Mouse (Mus musculus): ENCODE results near the gene Taf3.

Taf3 gene

GRCm38 (mm10) chr2:9889651-9890183 is 158.7 kb downstream of the Taf3 start, which contains the start of gene Gata3:
Gene Gata3, minus strand, starts transcription at chr2:9890034.
- no peak for DNase-seq (ENCODE audit: low spot score)

- DNase-seq (ENCODE audit: low spot score), result no peak
Measured at GRCm38 (mm10) chr2:9888913-9889650, 159.3 kb downstream of the Taf3 start, which contains the start of gene 9230102O04Rik. Gene 9230102O04Rik, minus strand, starts transcription at chr2:9889540.

DNA sequence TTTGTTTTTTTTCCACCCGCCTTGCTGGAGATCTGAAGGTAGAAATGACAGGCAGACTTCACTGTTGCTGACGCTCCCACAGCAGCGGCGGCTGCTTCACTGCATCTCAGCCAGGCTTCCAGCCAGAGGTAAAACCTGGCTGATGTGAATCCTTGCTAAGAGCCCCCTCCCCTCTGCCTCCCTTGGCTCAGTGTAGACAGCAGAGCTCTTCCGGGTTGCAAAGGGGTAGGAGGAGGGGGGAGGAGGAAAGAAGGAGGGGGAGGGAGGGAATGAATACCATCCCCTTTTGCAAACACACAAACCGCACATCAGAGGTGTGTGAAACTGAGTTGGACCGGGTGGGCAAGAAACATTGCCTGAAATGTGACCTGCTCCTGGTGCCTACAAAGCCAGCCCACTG is 160.8 kb downstream of the Taf3 start:
- no peak for DNase-seq (ENCODE audit: low spot score)

DNA sequence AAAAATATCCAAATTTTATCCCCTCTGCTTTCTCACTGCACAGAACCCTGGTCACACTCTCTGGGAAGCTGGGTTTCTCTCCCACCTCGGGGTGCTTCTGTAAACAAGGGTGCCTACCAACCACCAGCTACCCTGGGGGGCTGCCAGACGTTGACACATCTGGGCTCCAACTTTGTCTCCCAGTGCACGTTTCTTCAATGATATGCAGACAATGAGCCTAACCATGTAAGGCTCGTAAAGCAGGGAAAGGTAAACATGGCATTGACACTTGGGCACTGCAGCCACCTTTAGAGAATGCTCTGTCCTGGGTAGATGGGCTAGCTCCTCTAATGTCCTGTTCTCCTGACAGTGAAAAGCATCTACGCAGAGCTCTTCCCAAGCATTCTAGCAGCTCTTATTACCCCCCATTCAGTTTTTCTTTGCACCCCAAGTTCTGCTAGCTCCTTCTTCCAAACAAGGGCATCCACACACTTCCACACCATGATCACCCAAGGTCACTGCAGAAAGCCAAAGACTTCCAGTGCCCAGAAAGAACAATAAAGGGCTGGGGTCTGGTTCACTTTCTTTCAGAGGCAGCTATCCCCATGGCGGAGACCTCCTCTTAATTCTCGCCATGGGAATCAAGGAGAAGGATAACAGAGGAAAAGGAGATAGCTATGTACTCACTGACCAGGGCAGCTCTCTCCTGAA is 161.3 kb downstream of the Taf3 start:
- DNase-seq (ENCODE audit: low spot score), result no peak

GRCm38 (mm10) chr2:9886031-9886430 is 162.4 kb downstream of the Taf3 start:
- DNase-seq (ENCODE audit: low spot score), result no peak

DNA sequence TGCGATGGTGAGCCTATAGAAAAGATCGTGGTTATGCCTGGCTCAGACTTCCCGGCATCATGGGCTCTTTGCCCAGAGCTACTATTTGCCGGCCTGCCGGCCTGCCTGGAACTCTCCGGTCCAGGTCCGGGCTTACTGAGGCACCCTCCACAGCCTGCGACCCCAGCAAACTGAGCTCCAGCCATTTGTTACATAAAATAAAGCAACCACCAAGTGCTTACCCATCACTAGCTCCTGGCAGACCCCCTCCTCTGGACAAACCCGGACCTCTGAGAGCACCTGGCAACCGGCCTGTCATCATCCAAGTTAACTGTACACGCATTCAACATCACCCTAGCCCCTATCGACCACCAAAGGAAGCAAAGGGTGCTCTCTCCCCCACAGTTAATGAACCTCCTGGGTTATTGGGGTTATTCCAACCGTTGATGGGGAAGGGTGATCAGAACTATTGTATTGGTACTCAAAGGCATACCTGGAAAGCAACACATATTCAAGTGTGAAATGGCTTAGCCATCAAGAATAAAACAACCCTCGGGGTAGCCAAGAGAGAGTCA is 163.1 kb downstream of the Taf3 start:
- DNase-seq (ENCODE audit: low spot score), result no peak

- DNase-seq (ENCODE audit: low spot score), result no peak
Measured at GRCm38 (mm10) chr2:9884533-9885216, 163.7 kb downstream of the Taf3 start.

GRCm38 (mm10) chr2:9883803-9884532 is 164.4 kb downstream of the Taf3 start:
- DNase-seq (ENCODE audit: low spot score), result no peak

- no peak for DNase-seq (ENCODE audit: low spot score)
Measured at GRCm38 (mm10) chr2:9882926-9883802, 165.2 kb downstream of the Taf3 start.

DNA sequence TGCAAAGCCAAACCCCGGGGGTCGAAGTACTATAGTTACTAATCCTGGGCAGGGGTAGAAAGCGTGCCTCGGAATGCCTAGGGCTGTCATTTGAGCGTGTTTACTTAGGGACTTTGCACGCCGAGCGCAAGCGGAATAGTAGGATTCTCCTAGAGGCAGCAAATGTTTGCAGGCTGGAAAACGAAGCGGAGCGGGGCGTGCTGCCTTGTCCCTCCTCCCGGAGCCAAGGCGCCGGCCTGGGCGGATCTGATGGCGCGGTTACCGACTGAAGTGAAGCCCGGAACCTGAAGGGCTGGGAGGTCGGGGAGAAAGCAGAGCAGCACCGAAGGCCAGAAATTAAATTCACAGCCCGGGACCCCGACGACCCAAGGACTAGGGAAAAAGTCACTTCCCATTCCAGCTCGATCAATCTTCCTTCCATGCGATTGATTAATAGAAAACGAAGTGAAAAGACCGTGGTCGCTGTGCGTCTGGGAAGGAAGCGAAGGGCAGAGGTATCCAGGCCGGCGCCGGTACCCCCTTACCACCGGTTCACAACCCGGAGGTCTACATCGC is 165.9 kb downstream of the Taf3 start:
- no peak for DNase-seq (ENCODE audit: low spot score)

- DNase-seq (ENCODE audit: low spot score), result no peak
Measured at GRCm38 (mm10) chr2:9881611-9882023, 166.8 kb downstream of the Taf3 start.

- no peak for DNase-seq (ENCODE audit: low spot score)
Measured at GRCm38 (mm10) chr2:9881051-9881591, 167.3 kb downstream of the Taf3 start, which contains the start of gene 4930412O13Rik. Gene 4930412O13Rik, plus strand, starts transcription at chr2:9881252.

DNA sequence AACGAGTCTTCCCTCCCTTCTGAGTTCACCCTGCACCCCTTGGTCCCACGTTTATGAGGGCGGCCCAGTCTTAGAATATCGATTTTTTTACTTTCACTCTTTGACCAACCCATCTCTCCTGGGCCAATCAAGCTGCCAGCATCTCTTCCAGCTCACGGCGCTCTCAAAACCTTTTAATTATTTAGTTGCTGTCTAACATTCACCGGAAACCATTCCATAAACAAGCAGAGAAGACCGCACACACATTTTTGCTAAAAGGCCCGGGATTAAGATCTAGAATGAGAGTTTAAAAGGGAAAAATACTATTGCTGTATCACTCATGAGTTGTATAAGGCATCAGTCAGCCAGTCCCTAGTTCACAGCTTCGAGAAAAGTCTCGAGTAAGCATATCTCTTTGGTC is 168.1 kb downstream of the Taf3 start:
- no peak for DNase-seq (ENCODE audit: low spot score)

GRCm38 (mm10) chr2:9879493-9879892 is 168.9 kb downstream of the Taf3 start:
- DNase-seq (ENCODE audit: low spot score), result peak; percentile 85

DNA sequence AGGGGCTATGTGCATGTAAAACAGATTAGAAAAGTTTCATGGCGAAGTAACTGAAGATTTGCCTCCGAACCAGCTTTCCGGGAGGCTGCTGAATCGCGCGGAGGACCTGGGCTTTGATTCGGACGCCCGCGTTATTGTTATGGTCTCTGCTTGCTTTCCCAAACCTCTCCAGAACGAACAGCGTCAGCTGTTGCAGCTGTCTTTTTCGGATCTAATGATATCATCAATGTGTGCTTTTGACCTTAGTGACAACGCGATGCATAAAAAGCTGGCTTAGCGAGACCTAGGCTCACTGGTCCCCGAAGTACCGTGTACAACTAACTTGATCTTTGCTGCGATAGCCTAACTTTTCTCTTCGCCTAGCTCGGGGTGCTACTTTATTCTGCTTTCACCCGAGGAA is 169.3 kb downstream of the Taf3 start:
- no peak for DNase-seq (ENCODE audit: low spot score)

- peak; percentile 76 for DNase-seq (ENCODE audit: low spot score)
Measured at GRCm38 (mm10) chr2:9878564-9879081, 169.8 kb downstream of the Taf3 start.

GRCm38 (mm10) chr2:9877966-9878563 is 170.3 kb downstream of the Taf3 start:
- DNase-seq (ENCODE audit: low spot score), result no peak

- no peak for DNase-seq (ENCODE audit: low spot score)
Measured at GRCm38 (mm10) chr2:9877326-9877690, 171.1 kb downstream of the Taf3 start.

- DNase-seq (ENCODE audit: low spot score), result peak; percentile 44
Measured at GRCm38 (mm10) chr2:9876621-9877325, 171.6 kb downstream of the Taf3 start.
